Mouse (Mus musculus) layer of hippocampus, postnatal 25 days (tissue): ENCODE data around the gene Ptgr2. TPM values are rescaled to one million over a fixed set of nuclear protein-coding genes. Genes with fewer than 3 reads are reported as not detected.
"Not testable (repeated sequence)": the region's sequence is repeated elsewhere in the genome, so short reads cannot be mapped to it uniquely, and the experiment has no call there.

Experiments used
- DNase-seq, 2 experiments: peaks; one replicate each; pipeline ENCODE4 v3.0.0; 2022; ENCODE audit warnings: mixed read lengths in 2 of 2, low spot score in 1 of 2; ENCODE audit errors: extremely low spot score in 1 of 2
- total RNA-seq, 2 experiments: library from RNA; stranded (reverse); gene quantifications; 2 replicates each; pipeline ENCODE4 v1.2.3; 2021

Ptgr2 gene
- total RNA-seq, 2 experiments from 2014 or later: 38.0 to 41.3 TPM

DNA sequence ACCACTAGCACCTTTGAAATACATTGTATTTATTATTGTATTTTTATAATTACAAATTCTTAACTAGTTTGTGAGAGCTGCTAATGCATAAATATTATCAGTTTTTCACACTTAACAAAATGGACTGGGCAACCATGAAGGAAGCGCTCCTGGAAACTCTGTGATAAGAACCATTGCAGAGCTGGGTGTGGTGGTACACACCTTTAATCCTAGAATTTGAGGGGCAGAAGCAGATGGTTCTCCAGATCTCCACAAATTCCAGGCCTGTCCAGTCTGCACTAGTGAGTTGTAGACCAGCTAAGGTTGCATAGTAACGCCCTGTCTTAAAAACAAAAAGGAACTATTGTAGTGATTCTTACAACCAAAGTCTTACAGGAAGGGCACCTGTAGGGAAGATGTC, 14.2 kb downstream of the Ptgr2 start:
- no peak for DNase-seq

DNA sequence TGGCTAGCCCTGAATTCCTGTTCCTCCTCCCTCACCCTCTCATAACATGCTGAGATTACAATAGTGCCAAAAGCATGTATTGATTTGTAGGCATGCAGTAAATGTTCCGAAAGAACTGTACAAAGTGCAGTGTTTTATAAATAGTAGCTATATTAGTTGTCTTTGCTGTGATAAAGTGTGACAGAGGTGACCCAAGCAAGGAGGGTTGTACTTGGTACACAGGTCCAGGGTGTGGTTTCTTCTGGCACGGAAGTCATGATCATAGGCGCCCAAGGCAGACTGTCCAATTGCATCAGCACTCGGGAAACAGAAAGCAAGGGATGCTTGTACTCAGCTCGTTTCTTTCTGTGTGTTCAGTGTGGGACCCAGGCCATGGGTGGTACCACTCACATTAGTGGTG, 19.1 kb downstream of the Ptgr2 start:
- DNase-seq: no peak

DNA sequence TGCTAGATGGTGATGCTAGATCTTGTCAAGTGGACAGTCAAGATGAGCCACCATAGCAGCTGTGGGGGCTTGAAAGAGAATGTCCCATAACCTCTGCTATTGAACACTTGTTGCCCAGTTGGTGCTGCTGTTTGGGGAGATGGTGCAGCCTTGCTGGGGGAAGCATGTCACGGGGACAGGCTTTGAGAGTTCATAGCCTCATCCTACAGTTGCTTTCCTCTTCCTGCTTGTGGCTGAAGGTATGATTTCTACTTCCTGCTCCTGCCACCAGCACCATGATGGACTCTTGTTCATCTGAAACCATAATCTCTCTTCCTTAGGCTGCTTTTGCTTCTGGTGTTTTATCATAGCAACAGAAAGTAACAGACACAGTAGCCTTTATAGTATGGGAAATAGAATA, 19.5 kb downstream of the Ptgr2 start:
- no peak for DNase-seq

DNA sequence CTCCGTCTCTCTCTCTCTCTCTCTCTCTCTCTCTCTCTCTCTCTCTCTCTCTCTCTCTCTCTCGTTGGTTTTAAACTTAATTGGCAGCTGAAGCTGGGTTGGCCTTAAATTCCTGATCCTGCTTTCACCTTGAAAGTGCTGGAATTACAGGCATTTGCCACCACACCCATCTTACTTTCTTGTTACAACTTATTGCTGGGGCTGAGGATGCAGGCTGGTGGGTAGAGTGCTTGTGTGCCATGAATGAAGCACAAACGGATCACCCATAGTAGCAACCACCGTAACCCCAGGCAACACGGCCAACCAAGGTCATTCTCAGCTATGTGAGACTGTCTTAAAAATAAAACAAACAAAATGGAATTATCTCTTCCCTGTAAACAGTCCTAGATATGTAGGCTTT, 26.3 kb downstream of the Ptgr2 start:
- no peak for DNase-seq

DNA sequence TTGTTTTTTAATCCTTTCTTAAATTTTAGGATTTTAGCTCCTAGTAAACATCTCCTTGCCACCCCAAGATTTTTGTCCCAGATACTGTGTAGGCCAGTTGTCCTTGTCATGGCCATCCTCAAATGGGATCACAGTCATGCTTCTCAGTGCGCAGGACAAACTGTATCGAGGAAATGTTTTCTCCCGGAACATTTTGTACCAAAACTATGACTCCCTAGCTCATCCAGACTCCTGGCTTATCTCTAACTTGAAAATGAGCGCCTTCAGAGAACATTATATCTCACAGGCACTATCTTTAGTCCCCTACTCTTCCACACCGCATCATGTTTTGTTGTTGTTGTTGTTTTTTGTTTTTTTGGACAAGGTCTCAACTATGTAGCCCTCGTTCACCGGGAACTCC, 31.0 kb downstream of the Ptgr2 start:
- DNase-seq: no peak

DNA sequence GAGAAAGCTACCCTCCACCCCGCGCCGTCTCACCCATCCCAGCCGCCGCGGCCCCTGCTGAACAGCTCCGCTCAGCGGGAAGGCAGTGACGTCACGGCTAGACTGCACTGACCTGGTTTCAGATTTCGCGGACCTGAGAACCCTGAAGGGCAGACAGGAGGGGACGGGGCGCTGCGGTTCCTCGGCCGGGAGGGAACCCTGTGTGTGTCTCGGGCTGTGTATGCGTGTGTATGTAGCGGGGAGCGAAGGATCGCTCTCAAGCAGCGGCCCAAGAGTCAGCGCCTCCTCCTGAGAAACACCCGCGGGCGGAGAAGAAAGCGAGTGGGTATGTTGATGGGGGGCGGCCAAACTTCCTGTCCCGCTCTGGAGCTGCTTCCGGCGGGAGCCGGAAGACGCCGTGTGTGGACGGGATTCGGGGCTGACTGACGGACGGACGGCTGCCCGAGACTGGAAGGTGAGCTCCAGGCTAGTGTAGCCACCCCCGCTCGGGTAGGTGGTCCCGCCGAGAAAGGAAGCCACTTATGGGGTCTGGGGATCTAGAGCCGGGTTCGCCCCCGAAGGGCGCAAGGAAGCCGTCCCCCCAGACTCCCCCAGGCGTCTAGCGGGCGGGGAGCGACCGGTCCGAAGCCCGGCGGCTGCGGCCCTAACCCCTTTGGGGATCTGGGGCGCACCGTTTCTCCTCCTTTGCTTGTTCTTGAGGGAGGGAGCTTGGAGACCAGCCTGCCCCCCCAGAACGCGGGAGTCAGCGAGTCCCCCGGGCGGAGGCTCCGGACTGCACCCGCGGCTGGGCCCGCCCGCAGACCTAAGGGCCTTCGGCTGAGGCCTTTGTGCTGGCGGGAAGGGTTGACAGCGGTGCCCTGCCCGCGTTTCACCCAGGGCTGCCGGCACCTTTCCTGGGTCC, 31.9 kb downstream of the Ptgr2 start, which contains the start of gene Zfp410:
TSS of gene Zfp410 (plus strand) at position 132 of the 901 bp plus-strand sequence.
- DNase-seq: peak; percentile 65 to 68

DNA sequence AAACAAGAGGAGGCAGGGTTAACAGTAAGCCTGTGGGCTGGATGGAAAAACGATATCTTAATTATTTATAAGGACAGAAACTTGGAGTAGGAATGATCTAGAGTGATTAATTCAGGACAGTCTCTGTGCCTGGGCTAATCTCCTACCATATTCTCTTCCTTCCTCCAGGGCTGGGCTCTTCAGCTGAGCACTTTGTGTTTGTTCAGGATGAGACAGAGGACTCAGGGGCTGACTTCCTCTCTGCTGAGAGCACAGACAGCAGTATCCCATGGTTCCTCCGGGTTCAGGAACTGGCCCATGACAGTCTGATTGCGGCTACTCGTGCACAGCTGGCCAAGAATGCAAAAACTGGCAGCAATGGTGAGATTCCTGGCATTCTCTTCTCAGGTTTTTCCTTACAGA, 42.1 kb downstream of the Ptgr2 start:
- no peak for DNase-seq

DNA sequence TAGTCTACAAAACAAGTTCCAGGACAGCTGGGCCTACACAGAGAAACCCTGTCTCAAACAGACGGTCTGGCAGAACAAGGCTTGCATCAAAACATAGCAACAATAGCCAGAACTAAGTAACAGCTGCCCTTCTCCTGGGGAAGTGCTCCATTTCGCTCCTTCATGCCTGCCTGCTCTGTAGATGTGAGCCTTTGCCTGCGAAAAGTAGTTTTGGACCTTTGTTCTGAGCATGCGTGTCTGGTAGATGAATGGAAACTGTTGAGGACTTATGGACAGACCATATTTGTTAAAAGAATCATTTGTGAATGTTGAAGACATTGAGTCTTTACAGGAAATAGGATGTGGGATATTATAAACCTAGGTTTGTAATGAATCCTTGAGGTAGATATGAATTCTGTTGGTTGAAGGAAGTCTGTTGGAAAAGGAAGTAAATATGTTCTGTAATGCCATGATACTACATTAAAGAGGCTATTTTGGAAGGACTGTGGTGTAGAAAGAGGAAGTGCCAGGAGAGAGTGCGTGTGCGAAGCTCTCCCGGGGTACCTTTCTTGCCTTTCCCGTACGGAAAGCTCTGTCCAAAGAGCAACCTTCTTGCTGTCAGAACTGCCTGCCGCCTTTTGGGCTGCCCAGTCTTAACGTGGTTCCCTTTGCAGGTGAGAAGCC, 52.1 kb downstream of the Ptgr2 start:
- DNase-seq: no peak

DNA sequence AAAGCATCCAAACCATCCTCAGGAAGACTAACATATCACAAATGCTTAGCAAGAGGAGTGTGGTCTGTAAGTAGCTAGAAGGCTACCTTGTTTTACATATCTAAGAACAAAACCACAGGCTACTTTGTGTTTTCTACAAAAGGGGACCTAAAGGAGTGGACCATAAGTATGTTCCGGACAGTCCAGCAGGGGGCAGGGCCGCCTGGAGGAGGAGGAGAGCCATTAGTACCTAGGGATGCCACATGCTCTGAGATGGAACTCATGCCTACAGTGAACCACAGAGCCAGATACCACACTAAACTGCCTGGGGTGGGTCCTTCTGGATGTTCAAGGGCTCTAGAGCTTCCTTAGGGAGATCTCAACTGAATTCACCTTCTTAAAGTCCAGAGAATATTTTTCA, 62.2 kb downstream of the Ptgr2 start:
- no peak for DNase-seq

DNA sequence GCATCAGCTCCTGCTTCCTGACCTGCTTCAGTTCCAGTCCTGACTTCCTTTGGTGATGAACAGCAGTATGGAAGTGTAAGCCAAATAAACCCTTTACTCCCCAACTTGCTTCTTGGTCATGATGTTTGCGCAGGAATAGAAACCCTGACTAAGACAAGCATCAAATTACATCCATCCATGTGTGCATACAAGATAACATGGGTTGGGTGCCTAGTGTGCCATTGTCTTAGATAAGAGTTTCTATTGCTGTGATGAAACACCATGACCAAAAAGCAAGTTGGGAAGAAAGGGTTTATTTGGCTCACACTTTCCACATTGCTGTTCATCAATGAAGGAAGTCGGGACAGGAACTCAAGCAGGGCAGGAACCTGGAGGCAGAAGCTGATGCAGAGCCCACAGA, 73.7 kb downstream of the Ptgr2 start:
- DNase-seq: not testable (repeated sequence)

DNA sequence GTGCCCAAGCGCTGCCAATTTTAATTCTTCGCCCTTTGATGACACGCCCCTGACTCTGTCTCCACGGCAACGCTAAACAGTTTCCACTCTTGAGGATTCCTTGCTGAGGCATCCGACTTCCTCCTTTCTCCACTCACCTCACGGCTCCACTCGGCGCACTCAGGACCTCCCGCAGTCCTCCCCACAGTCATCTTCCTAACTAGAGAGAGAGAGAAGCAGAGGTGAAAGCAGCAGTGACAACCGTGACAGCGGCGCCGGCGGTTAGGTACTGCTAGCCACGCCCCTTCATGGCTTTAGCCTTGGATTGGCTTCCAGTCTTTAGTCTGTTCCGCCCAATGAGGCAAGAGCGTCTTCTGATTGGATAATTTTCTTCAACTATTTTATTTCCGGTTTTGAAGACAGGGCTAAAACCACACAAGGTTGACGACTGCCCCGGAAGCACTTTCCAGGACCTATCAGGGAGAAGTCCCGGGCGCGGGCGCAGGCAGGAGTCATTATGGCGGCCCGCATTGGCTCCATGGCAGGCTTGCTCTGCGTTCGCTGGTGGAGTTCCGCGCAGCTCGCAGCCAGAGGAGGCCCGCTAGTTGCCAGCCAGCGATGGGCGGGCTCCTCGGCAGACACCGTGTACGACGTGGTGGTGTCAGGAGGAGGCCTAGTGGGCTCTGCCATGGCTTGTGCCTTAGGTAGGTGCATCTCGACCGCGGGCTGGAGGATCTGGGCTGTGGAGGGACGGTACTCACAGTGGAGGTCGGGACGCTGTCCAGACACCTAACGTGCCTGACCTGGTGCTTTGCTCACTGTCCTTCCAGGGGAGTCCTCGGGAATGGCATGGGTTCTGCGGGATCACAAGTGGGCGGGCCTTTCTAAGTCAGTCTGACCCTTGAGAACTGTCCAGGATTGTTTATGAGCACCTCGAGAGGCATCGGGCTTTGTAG, 76.8 kb downstream of the Ptgr2 start, which contains the start of the genes Coq6 and Fam161b:
TSS of gene Coq6 (plus strand) at position 103 of the 935 bp plus-strand sequence.
TSS of gene Fam161b (minus strand) at position 279 of the 935 bp plus-strand sequence.
- peak; percentile 81 to 84 for DNase-seq

DNA sequence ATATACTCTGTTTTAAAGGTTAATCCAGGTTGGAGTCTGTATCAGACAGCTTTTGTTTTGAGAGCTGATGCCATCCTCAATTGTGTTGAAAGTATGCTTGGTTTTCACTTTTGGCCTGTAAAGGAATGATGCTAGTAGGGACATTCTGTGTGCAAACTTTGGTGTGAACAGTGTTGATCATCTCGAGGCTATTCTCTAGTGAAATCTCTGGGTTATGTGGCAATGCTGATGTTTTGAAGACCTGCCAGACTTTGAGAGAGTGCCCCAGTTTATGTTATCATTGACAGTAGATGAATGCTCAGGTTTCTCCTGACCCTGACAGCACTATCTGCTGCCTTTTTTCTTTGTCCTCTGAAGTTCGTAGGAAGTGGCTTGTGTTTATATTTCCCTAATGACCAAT, 77.8 kb downstream of the Ptgr2 start:
- no peak for DNase-seq

DNA sequence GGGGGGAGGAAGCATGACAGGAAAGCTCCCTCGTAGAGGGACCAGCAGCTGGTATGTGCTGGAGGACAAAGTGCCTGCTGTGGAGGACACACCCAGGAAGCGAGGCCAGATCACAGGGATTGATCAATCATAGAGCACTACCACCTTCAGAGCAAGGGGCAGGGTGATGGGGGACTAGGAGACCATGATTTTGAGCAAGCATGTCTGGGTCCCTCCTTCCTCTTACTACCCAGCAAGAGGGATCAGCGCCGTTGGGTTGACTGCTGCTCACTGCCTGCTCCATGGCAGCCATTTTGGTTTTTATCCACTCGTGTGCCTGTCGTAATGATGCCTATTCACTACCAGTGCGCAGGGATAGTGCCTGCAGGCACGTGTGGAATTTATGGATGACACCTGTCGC, 79.3 kb downstream of the Ptgr2 start:
- DNase-seq: no peak

DNA sequence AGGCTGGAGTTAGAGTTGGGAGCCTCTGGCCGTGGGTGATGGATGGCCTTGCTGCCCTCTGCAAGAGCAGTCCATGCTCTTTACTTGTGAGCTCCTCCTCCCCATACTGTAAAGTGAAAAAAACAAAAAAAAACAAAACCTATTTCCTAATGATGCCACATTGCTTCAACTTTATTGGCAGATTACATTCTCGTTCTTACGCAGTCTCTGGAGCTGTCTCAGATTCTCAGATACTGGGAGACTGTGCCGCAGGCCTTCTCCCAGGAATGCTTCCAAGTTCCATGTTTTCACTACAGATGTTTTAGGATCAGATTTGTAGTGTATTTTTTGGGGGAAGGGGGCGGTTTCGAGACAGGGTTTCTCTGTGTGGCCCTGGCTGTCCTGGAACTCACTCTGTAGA, 80.1 kb downstream of the Ptgr2 start:
- no peak for DNase-seq

Other genes starting within 250 kb of the Ptgr2 start
- gene Acot4, start 246.9 kb upstream of the Ptgr2 start, total RNA-seq: 1 to 10 TPM; 2.5 to 4.0 TPM
- not detected for gene Gm49366, start 246.3 kb upstream of the Ptgr2 start, total RNA-seq
- 1 to 10 TPM; 2.3 to 3.5 TPM for gene Acot3, start 233.1 kb upstream of the Ptgr2 start, total RNA-seq
- gene Acot5, start 215.9 kb upstream of the Ptgr2 start, total RNA-seq: 1 to 10 TPM; 8.3 TPM
- gene Acot6, start 184.6 kb upstream of the Ptgr2 start, total RNA-seq: 1 to 10 TPM; 4.3 to 5.3 TPM
- 100 to 1,000 TPM in 1 of 2 experiments, 10 to 100 TPM in 1; 95.8 to 104 TPM for gene Dnal1, start 170.9 kb upstream of the Ptgr2 start, total RNA-seq
- gene Pnma1, start 136.7 kb upstream of the Ptgr2 start, total RNA-seq: 1 to 10 TPM; 3.8 to 4.5 TPM
- gene Elmsan1, start 66.4 kb upstream of the Ptgr2 start, total RNA-seq: 10 to 100 TPM; 21.0 to 21.7 TPM
- gene Zfp410, start 31.6 kb downstream of the Ptgr2 start, total RNA-seq: 10 to 100 TPM; 31.4 to 38.7 TPM
- gene Coq6, start 76.4 kb downstream of the Ptgr2 start, total RNA-seq: 10 to 100 TPM; 26.4 to 28.7 TPM
- gene Fam161b, start 76.6 kb downstream of the Ptgr2 start, total RNA-seq: 10 to 100 TPM in 1 of 2 experiments, 1 to 10 TPM in 1; 9.5 to 10.8 TPM
- 10 to 100 TPM; 24.8 to 27.0 TPM for gene Entpd5, start 123.8 kb downstream of the Ptgr2 start, total RNA-seq
- 10 to 100 TPM in 1 of 2 experiments, 1 to 10 TPM in 1; 7.0 to 11.0 TPM for gene Bbof1, start 123.8 kb downstream of the Ptgr2 start, total RNA-seq
- 10 to 100 TPM; 13.0 to 13.3 TPM for gene Rnf113a2, start 132.0 kb downstream of the Ptgr2 start, total RNA-seq
- 10 to 100 TPM; 45.1 to 47.5 TPM for gene Aldh6a1, start 165.8 kb downstream of the Ptgr2 start, total RNA-seq
- gene Lin52, start 166.2 kb downstream of the Ptgr2 start, total RNA-seq: 10 to 100 TPM; 20.4 to 25.5 TPM